Mouse (Mus musculus): ENCODE results near the gene Atp7b.

The Atp7b gene

GRCm38 (mm10) chr8:22059821-22060445 is at the start of gene Atp7b:
Atp7b (minus strand) TSS chr8:22060305.
- no peak for DNase-seq (ENCODE audit: low read depth, low spot score)

DNA sequence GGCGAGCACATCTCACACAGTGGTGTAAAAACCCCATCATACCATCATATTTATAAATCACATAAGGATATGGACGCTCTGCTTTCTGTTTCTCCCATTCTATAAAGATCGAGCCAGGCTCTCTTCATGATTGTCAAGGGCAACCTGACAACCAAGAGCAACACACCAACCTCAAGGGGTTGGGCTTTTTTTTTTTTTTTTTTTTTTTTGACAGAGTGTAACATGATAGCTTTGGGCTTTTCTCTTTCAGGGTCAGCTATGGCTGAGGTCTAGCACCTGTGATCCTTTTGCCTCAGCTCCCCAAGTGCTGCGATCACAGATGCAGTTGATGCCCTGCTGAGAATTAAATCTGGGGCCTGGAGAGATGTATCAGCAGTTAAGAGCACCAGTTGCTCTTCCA is 46.9 kb upstream of the Atp7b start:
- no peak for DNase-seq (ENCODE audit: low read depth, low spot score)

GRCm38 (mm10) chr8:22091568-22091967 is 31.5 kb upstream of the Atp7b start:
- DNase-seq (ENCODE audit: low read depth, low spot score): no peak

DNA sequence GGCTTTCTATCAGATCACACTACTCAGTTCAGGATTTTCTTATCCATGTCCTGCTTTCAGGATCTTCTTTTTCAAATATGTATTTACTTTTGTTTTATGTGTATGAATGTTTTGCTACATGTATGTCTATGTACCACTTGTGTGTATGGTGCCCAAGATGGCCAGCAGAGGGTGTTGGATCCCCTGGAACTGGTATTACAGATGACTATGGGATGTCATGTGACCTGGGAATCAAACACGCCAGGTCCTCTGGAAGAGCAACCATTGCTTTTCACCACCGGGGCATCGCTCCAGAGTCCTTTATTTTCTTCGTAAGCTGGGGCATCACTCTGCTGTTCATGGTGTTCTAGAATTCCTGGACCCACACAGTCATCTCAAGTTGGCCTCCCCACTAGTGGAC is 29.1 kb upstream of the Atp7b start:
- no peak for DNase-seq (ENCODE audit: low read depth, low spot score)

DNA sequence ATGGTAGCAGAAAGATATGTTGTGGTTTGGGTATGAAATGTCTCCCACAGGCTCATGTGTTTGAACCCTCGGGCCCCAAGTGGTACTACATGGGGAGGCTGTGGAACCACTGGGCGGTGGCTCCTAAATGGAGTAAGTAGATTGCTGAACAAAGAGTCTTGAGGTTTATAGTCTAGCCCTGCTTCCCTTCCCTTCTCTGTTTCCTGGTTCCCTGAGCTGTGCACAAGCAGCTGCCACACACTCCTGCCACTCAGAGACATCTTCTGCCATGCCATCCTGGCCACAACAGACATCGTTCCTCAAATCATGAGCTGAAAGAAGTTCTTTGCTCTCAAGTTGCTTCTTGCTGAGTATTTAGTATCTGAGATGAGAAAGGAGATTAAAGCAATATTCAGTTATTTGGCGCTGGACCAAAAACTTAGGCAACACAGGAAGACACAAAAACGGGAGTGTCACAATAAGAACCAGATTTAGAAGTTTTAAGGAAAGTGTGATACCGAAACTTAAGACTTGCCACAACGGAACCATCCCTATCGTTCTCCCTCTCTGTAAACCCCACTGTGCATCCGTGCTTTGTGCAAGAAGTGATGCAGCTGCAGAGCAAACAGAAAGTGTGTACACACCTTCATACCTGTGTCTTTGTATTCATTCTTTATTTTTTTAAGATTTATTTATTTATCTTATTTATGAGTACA is 19.4 kb upstream of the Atp7b start:
- DNase-seq (ENCODE audit: low read depth, low spot score): no peak

DNA sequence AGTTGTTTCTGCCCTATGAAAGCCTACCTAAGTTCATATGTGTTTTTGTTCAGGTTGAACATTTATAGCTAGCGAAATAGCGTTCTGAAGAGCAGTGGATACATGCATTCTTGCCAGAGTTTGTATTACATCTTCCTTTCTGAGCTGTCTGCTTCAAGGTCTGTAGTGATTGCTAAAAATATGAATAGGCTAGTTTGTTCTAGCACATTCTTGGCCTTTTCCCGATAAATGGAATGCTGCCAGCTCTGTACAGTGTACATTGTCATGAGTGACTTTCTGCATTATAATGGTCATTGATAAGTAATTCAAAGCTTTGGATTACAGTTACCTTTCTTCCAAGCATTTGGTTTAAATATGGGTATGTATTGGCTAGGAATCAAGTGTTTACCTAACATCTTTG is 1.0 kb upstream of the Atp7b start:
- no peak for DNase-seq (ENCODE audit: low read depth, low spot score)

DNA sequence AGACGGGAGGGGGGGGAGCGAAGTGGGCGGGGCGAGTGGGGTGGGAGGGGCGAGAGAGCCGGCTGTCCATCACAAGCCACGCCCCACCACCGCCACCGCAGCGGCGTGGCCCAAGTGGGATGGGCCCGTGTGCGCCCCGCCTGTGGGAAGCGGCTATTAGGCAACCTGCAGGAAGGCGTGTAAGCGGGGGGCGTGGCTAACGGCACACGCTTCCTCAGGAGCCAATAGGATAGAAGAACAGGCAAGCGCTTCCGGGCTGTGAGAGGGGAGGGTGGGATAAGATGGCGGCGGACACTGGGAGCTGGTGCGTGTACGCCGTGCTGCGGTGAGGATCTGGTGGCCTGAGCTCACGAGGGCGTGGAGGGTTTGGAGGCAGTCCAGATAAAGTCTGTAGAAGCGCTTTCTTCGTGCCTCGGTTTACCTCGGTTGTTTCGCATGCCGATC is 363 bp upstream of the Atp7b start, which contains the start of gene Alg11:
TSS of gene Alg11 (plus strand) at position 276 of the 444 bp plus-strand sequence.
- DNase-seq (ENCODE audit: low read depth, low spot score): peak; percentile 97

GRCm38 (mm10) chr8:22059153-22059738 is 859 bp downstream of the Atp7b start:
- no peak for DNase-seq (ENCODE audit: low read depth, low spot score)

GRCm38 (mm10) chr8:22058368-22058767 is 1.7 kb downstream of the Atp7b start:
- no peak for DNase-seq (ENCODE audit: low read depth, low spot score)

DNA sequence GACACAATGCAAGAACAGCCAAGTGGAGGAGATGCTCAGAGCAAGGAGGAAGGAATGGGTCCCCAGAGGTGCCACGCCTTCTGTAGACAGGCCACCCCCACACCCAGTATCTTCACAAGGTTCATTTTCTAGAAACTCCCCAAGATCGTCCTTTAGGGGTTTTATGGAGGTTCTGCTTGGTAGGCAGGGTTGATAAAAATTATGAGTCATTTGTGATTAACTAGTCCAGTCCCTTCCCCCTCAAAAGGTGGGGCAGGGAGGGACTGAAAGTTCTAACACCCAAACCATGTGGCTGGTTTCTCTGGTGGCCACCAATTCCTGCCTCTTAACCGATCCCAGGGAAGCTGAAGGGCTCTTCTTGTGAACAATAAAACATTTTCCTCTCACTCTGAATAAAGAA is 3.3 kb downstream of the Atp7b start:
- DNase-seq (ENCODE audit: low read depth, low spot score): no peak

- DNase-seq (ENCODE audit: low read depth, low spot score): no peak
Observed at GRCm38 (mm10) chr8:22055492-22055877, 4.6 kb downstream of the Atp7b start.

- DNase-seq (ENCODE audit: low read depth, low spot score): no peak
Observed at GRCm38 (mm10) chr8:22054674-22055491, 5.2 kb downstream of the Atp7b start.

GRCm38 (mm10) chr8:22047699-22048464 is 12.2 kb downstream of the Atp7b start:
- DNase-seq (ENCODE audit: low read depth, low spot score): no peak

DNA sequence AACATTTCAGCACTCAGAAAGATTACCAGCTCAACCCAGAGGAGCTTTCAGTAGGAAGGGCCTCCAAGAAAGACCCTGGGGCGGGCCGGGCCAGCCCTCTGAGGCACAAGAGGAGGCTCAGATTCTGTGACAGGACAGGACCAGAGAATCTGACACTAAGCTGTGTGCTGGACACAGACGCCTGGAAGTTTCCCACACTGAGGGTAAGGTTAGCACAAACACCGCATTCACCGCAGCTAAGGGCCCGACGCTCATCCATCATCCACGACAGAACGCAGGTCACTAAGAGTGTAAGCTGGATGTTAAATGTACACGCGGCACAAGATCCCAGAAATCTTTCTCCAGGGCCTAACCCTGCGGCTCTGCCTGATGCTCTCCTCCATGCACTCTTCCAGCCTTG is 16.4 kb downstream of the Atp7b start:
- DNase-seq (ENCODE audit: low read depth, low spot score): no peak

- DNase-seq (ENCODE audit: low read depth, low spot score): no peak
Observed at GRCm38 (mm10) chr8:22042515-22042914, 17.6 kb downstream of the Atp7b start.

GRCm38 (mm10) chr8:22040153-22040509 is 20.0 kb downstream of the Atp7b start:
- no peak for DNase-seq (ENCODE audit: low read depth, low spot score)

GRCm38 (mm10) chr8:22039468-22040152 is 20.5 kb downstream of the Atp7b start:
- no peak for DNase-seq (ENCODE audit: low read depth, low spot score)

DNA sequence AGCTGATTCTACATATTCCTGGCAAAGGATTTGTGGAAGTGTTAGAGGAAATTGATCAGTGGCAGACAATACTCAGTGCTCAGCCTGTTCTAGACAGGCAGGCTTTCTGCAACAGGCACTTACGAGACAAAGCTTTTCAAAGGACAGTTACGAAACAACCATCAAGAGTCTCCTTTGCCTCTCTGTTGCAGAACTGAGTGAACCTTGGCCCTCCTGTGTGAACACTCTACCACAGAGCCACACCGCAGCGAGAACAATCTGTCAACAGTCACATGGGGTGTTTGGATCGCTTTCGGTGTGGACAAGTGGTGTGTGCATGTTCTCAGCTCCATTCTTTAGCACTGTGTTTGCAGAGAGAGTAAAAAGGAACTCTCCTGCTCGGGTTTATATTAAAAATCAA is 23.1 kb downstream of the Atp7b start:
- no peak for DNase-seq (ENCODE audit: low read depth, low spot score)

GRCm38 (mm10) chr8:22036137-22036536 is 24.0 kb downstream of the Atp7b start:
- DNase-seq (ENCODE audit: low read depth, low spot score): no peak

GRCm38 (mm10) chr8:22030990-22031389 is 29.1 kb downstream of the Atp7b start:
- DNase-seq (ENCODE audit: low read depth, low spot score): no peak

- DNase-seq (ENCODE audit: low read depth, low spot score): no peak
Observed at GRCm38 (mm10) chr8:22028973-22029372, 31.1 kb downstream of the Atp7b start.

Measured in telencephalon, adult 2 months (tissue).